Mouse (Mus musculus): ENCODE data around the gene Ep400. TPM values are rescaled to one million over a fixed set of nuclear protein-coding genes. Genes with fewer than 3 reads are reported as not detected.
A peak's percentile ranks its signal among the peaks of the same experiment; 100 is the strongest.

The Ep400 gene
- polyA plus RNA-seq, 2 experiments = 38.2 to 62.2 TPM

DNA sequence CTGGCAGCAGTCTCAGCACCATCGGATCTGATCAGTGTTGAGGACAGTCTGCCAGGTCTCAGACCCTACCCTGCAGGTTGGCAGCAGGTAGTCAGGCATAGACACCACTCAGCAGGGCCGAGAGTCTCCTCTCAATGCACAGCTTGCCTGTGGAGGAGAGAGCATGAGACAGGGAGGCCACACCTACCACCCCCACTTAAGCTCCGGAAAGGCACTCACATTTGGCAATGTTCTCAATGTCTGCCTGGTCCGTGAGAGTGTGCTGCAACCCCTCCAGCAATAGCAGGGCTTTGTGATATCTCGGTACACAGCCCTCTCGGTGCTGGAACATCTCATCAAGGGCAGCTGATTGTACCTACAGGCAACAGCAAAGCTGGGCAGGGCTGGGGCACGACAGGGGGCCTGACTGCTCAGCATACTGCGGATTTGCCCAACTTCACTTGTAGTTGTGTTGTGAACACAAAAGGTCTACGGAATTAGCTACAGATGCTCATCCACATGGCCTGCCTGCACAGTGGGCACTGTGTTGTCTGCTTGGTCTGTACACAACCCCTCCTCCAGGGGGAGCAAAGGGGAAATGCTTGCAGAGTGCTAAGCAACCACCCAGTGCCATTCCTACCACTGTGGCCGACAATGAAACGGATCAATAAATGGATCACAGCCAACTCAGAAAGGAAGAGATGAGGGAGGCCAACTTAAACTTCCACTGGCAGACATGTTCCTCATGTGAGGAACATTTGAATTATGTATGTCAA lies 15.7 kb upstream of the Ep400 start:
- no peaks in the 10 kb centered on the region for H3K9me3 ChIP-seq (ENCODE audit: control insufficient read depth, low read length)
- ATAC-seq (ENCODE audit: low FRiP score, low read depth) = no peak
- no peaks in the 10 kb centered on the region for H3K4me1 ChIP-seq (ENCODE audit: control insufficient read depth, insufficient read depth, low read length)
- no peak overlapping the region for H3K4me2 ChIP-seq (replicated peaks; ENCODE audit: low read depth, low read length, severe bottlenecking)
- TF ChIP-seq POLR2A (IDR thresholded peaks at IDR 0.05; ENCODE audit: borderline replicate concordance, extremely low read depth, insufficient read depth, insufficient read length) = no peak
- no peak overlapping the region for H3K4me3 ChIP-seq (replicated peaks; ENCODE audit: low read length)
- H3K9ac ChIP-seq (ENCODE audit: low read depth, low read length, severe bottlenecking) = no peak overlapping the region
- peaks cover 67% of the 10 kb centered on the region for H3K36me3 ChIP-seq (ENCODE audit: control insufficient read depth, insufficient read depth, low read length)
- WGBS = 80% methylated on average over 11 of the region's 11 CpGs
- no peak for DNase-seq (ENCODE audit: low spot score)
- no peaks in the 10 kb centered on the region for H3K27me3 ChIP-seq (ENCODE audit: control insufficient read depth, insufficient read depth, low read length)
- H3K27ac ChIP-seq (replicated peaks; ENCODE audit: low read depth, low read length) = no peak overlapping the region

DNA sequence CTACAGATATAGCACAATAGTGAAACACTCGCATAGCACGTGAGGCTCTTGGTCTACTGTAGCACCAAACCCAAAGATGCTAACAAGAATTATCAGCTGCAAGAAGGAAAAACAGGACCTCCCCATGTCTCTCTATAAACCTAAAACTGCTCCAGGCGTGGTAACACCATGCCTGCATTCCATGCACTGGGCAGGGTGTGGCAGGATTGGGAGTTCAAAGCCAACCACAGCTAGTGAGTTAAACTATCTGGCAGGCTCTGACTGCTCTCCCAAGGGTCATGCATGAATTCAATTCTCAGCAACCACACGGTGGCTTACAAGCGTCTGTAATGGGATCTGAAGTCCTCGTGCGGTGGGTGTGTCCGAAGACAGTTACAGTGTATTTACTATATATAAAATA lies 12.6 kb upstream of the Ep400 start:
- Histone ChIP-seq H3K27me3 (ENCODE audit: control insufficient read depth, insufficient read depth, low read length) (no peaks in the 10 kb centered on the region), H3K9ac (ENCODE audit: low read depth, low read length, severe bottlenecking) (no peak overlapping the region), H3K4me3 (replicated peaks; ENCODE audit: low read length) (no peak overlapping the region), H3K36me3 (ENCODE audit: control insufficient read depth, insufficient read depth, low read length) (peaks cover 40% of the 10 kb centered on the region), H3K9me3 (ENCODE audit: control insufficient read depth, low read length) (no peaks in the 10 kb centered on the region), H3K4me2 (replicated peaks; ENCODE audit: low read depth, low read length, severe bottlenecking) (no peak overlapping the region), H3K27ac (replicated peaks; ENCODE audit: low read depth, low read length) (no peak overlapping the region), H3K4me1 (ENCODE audit: control insufficient read depth, insufficient read depth, low read length) (peaks cover 6% of the 10 kb centered on the region; the same call in 1 of the 2 replicates)
- no peak for ATAC-seq (ENCODE audit: low FRiP score, low read depth)
- no peak for TF ChIP-seq POLR2A (IDR thresholded peaks at IDR 0.05; ENCODE audit: borderline replicate concordance, extremely low read depth, insufficient read depth, insufficient read length)
- WGBS = 67% methylated on average over 8 of the region's 8 CpGs
- DNase-seq (ENCODE audit: low spot score) = no peak

DNA sequence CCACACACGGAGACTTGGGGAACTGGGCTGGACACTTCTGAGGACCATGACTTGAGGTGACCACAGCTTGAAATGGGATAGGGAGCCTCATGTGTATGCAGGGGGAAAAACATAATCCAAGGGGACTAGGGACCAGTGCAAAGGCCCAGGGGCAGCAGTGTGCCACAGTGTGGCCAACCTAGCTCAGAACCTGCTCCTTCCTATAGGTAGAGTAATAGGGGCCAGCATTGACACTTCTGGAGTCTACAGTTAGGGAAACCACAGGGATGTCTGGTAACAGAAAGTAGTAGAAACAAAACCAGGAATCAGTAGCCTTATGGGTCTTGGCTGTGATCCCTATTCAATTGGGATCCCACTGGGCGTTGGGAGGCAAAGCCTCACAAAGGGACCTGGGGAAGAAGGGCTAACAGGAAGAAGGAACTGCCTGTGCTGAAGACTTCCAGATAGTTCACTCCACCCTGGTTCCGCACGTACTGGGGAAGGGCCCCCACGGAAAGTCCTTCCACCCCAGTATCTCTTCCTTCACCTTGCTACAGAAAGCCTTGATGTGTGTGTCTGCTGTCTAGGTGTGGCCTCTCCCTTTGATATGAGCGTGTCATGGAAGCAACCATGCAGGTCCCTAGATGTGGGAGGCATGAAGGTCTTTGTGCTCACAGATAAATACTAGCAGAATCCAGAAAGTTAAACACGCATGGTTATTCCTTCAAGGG lies 11.2 kb upstream of the Ep400 start:
- DNase-seq (ENCODE audit: low spot score) (no peak), ATAC-seq (ENCODE audit: low FRiP score, low read depth) (no peak)
- WGBS = 83% methylated on average over 7 of the region's 7 CpGs
- peaks cover 40% of the 10 kb centered on the region for H3K36me3 ChIP-seq (ENCODE audit: control insufficient read depth, insufficient read depth, low read length)
- no peaks in the 10 kb centered on the region for H3K27me3 ChIP-seq (ENCODE audit: control insufficient read depth, insufficient read depth, low read length)
- H3K4me2 ChIP-seq (replicated peaks; ENCODE audit: low read depth, low read length, severe bottlenecking) = no peak overlapping the region
- H3K9me3 ChIP-seq (ENCODE audit: control insufficient read depth, low read length) = no peaks in the 10 kb centered on the region
- no peak overlapping the region for H3K27ac ChIP-seq (replicated peaks; ENCODE audit: low read depth, low read length)
- peaks cover 6% of the 10 kb centered on the region; the same call in 1 of the 2 replicates for H3K4me1 ChIP-seq (ENCODE audit: control insufficient read depth, insufficient read depth, low read length)
- TF ChIP-seq POLR2A (IDR thresholded peaks at IDR 0.05; ENCODE audit: borderline replicate concordance, extremely low read depth, insufficient read depth, insufficient read length) = no peak
- no peak overlapping the region for H3K4me3 ChIP-seq (replicated peaks; ENCODE audit: low read length)
- no peak overlapping the region for H3K9ac ChIP-seq (ENCODE audit: low read depth, low read length, severe bottlenecking)

DNA sequence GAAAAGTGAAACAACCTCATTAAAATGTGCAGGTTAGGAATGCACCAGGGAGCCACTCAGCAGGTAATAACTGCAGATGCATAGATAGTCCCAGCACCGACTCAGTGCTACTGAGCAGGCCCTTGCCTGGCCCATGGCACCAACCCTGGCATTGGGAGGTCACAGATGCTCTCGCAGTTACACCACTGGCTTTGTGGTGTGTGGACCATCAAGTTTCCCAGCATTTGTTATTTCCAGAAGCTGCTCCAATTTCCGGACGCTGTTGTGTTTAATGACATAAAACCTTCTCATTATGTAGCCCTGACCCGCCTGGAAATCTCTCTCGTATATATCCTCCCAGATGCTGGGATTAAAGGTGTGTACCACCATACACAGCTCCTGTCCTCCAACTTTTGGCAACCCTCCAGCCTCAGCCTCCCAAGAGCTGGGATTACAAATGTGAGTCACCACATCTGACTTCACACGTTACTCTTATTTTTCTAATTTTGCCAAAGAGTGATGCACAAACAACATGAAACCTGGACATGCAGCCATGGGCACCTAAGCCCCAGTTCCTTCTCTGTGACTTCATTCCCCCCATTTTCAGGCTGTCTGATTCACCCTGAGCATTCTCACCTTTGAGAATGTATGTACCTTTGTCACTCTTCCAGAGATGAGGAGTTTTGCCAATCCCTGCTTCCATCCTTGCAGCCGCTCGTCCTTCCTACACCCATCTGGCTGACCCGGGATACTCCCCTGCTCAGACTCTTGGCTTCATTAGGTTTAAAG lies 10.4 kb upstream of the Ep400 start:
- peak overlapping the region; percentile 78 for H3K9ac ChIP-seq (ENCODE audit: low read depth, low read length, severe bottlenecking)
- no peak for DNase-seq (ENCODE audit: low spot score)
- WGBS = 43% methylated on average over 10 of the region's 10 CpGs
- H3K27me3 ChIP-seq (ENCODE audit: control insufficient read depth, insufficient read depth, low read length) = no peaks in the 10 kb centered on the region
- peak overlapping the region; percentile 67; the same call in 1 of the 2 replicates for H3K27ac ChIP-seq (replicated peaks; ENCODE audit: low read depth, low read length)
- H3K9me3 ChIP-seq (ENCODE audit: control insufficient read depth, low read length) = no peaks in the 10 kb centered on the region
- no peak for TF ChIP-seq POLR2A (IDR thresholded peaks at IDR 0.05; ENCODE audit: borderline replicate concordance, extremely low read depth, insufficient read depth, insufficient read length)
- peak overlapping the region; percentile 88 for H3K4me2 ChIP-seq (replicated peaks; ENCODE audit: low read depth, low read length, severe bottlenecking)
- no peak for ATAC-seq (ENCODE audit: low FRiP score, low read depth)
- peaks cover 37% of the 10 kb centered on the region for H3K36me3 ChIP-seq (ENCODE audit: control insufficient read depth, insufficient read depth, low read length)
- H3K4me3 ChIP-seq (replicated peaks; ENCODE audit: low read length) = peak overlapping the region; percentile 78
- H3K4me1 ChIP-seq (ENCODE audit: control insufficient read depth, insufficient read depth, low read length) = peaks cover 6% of the 10 kb centered on the region; the same call in 1 of the 2 replicates

Measured in limb, embryonic 14.5 days (tissue).